Mouse (Mus musculus) heart, postnatal 0 days (tissue): ENCODE measurements at regions not wholly inside any gene's neighbourhood (a gene's known extent, or its start where the extent isn't known, plus 50 kb on each side); places are given as distances from the start of the nearest gene placed in this dataset.

Experiments used
- CTCF ChIP-seq: IDR thresholded peaks from 2 replicates; pipeline ENCODE4 v1.5.1; 2016; ENCODE audit warnings: antibody characterized with exemption, control low read depth, low read depth
- EP300 ChIP-seq: IDR thresholded peaks from 2 replicates; pipeline ENCODE4 v1.6.1; 2016; ENCODE audit warnings: antibody characterized with exemption, low read depth

DNA sequence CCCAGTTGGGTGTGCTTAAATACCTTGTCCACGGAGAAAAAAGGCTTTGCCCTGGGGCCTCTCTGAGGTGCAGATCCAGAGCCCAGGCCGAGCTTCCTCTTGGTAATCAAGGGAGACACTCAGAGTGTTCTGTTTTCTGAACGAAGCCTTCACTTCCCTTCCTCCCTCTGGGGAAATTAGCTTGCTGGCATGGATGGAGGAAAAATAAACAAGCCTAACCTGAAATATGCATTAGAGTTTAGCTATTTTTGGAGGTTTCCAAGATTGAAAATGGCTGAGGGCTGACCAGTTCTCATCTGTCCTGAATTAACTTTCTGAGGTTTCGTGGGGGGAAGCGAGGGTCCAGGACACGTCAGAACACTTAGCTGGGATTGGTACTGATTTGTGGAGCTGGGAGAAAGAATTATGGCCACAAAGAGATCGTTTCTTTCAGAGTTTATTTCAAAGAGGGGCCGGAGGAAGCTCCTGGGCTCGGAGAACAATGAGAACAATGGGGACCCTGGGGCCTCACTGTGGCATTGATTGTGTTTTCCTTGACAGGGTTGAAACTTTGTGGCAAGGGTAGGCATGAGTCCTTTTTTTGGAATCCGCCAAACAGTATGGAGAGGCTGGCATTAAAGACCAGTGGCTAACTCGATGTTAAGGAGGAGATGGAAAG is 262.4 kb downstream of the 1810013L24Rik start:
- TF ChIP-seq CTCF, result no peak
- no peak for TF ChIP-seq EP300
